Mouse (Mus musculus) limb, embryonic 14.5 days (tissue): ENCODE measurements around the gene Svop. TPM values are rescaled to one million over a fixed set of nuclear protein-coding genes. Genes with fewer than 3 reads are reported as not detected.
A peak's percentile ranks its signal among the peaks of the same experiment; 100 is the strongest.

Experiments used
- ATAC-seq: fragments of 200-750 bp; cut with Nextera tagmentation; 2 replicates; pipeline ENCODE4 v1.8.0; 2017; ENCODE audit warnings: low read depth, moderate number of reproducible peaks, moderate TSS enrichment; ENCODE audit not compliant: low FRiP score
- DNase-seq: peaks from one replicate; pipeline ENCODE4 v3.0.0-alpha.2; 2015; ENCODE audit warnings: low spot score
- H3K27ac ChIP-seq: fragments of 300-500 bp; sonication (generic); replicated peaks from 2 replicates; pipeline ENCODE4 v1.5.1; 2014; ENCODE audit warnings: low read depth, mild to moderate bottlenecking, low read length, moderate library complexity, mixed read lengths
- H3K27me3 ChIP-seq: fragments of 300-500 bp; sonication (generic); 2 replicates; pipeline ENCODE4 v1.6.1; 2014; ENCODE audit warnings: low read length, mixed read lengths; ENCODE audit not compliant: control insufficient read depth, insufficient read depth
- H3K36me3 ChIP-seq: fragments of 300-500 bp; sonication (generic); 2 replicates; pipeline ENCODE4 v1.6.1; 2014; ENCODE audit warnings: mild to moderate bottlenecking, low read length, moderate library complexity, mixed read lengths; ENCODE audit not compliant: control insufficient read depth, insufficient read depth
- H3K4me1 ChIP-seq: fragments of 300-500 bp; sonication (generic); 2 replicates; pipeline ENCODE4 v1.6.1; 2014; ENCODE audit warnings: antibody characterized with exemption, low read length, mixed read lengths; ENCODE audit not compliant: control insufficient read depth, insufficient read depth
- H3K4me2 ChIP-seq: fragments of 300-500 bp; sonication (generic); replicated peaks from 2 replicates; pipeline ENCODE4 v1.6.1; 2014; ENCODE audit warnings: low read depth, mild to moderate bottlenecking, low read length, moderate library complexity; ENCODE audit not compliant: severe bottlenecking
- H3K4me3 ChIP-seq: fragments of 300-500 bp; sonication (generic); replicated peaks from 2 replicates; pipeline ENCODE4 v1.5.1; 2014; ENCODE audit warnings: low read length
- H3K9ac ChIP-seq: fragments of 300-500 bp; sonication (generic); 2 replicates; pipeline ENCODE4 v1.6.1; 2014; ENCODE audit warnings: mild to moderate bottlenecking, low read depth, low read length, moderate library complexity; ENCODE audit not compliant: severe bottlenecking
- H3K9me3 ChIP-seq: fragments of 300-500 bp; sonication (generic); 2 replicates; pipeline ENCODE4 v1.6.1; 2016; ENCODE audit warnings: low read length; ENCODE audit not compliant: control insufficient read depth
- POLR2A ChIP-seq: fragments of 200-500 bp; IDR thresholded peaks from 2 replicates; pipeline ENCODE4 v1.8.0; 2012; ENCODE audit warnings: inconsistent platforms, mild to moderate bottlenecking, moderate library complexity, borderline replicate concordance; ENCODE audit not compliant: insufficient read depth, insufficient read length; ENCODE audit errors: extremely low read depth
- whole genome bisulfite sequencing: fragments of 180-500 bp; shearing (Covaris S2); extraction: QIAGEN DNeasy Blood & Tissue Kit; methylation state at CpG from one replicate; pipeline ENCODE4 v1.1.7; 2014; 5-methylcytosine and 5-hydroxymethylcytosine counted together
- polyA plus RNA-seq, 2 experiments: library from polyadenylated mRNA; depleted of rRNA in 1 of 2; stranded (reverse) in 1 of 2; unstranded in 1 of 2; fragments of >200 nt; fragmentation: Nextera tagmentation in 1 of 2; extraction: Ambion mirVana in 1 of 2; gene quantifications; 2 replicates each; pipeline versions ENCODE4 v1.2.1 to v1.2.3; 2012 to 2014

Svop gene
- polyA plus RNA-seq (2012; rRNA removed) = 0.10 and 0.21 TPM in 2 replicates
- 0.11 TPM in 1 of 2 replicates, not detected in the other for polyA plus RNA-seq (2014; fragmentation: Nextera tagmentation; extraction: Ambion mirVana)

DNA sequence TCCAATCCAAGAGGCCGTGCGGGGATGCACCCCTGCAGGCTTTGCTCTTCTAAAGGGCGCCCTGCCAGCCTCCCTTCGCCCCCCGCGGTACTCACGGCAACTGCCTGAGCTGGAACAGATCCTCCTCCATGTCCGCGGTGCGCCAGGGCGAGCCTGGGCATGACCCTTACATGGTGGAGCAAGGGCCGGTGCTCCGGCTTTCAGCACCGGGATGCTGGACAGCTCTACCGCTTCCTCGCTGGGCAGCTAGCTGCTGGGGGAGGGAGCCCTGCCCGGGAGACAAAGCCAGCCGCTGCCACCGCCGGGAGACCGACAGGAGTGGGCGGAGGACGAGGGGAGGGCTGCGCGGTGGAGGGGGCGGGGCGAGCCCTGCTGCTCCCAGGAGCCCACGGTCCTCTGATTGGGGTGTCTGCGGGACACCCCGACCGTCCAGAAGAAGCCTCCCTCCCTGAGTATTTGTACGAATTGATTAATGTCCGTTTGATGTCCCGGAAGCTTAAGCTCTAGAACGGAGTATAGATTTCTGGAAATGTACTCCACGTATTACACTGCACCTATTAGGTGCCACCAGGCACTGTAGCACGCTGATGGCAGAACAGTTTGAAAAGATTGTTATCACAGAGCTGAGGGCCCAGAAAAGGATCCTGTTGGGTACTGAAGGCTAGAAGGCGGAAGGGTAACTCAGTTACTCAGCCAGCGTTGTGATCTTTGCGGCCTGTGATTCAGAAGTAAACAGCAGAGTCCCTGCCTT is at the start of gene Svop:
TSS of gene Svop (minus strand) at position 514 of the 751 bp plus-strand sequence.
- Histone ChIP-seq H3K4me1 (no peaks in the 10 kb centered on the region), H3K4me3 (peak within 1 kb of the TSS; percentile 14; the same call in 1 of the 2 replicates), H3K9ac (no peak within 1 kb of the TSS), H3K27me3 (no peaks in the 10 kb centered on the region), H3K9me3 (no peaks in the 10 kb centered on the region), H3K4me2 (peak within 1 kb of the TSS; percentile 39), H3K27ac (no peak within 1 kb of the TSS), H3K36me3 (no peaks in the 10 kb centered on the region)
- ATAC-seq (0 out of 2 replicates have a peak, but pooled peaks have one; percentile 26), DNase-seq (peak; percentile 67)
- TF ChIP-seq POLR2A = no peak
- WGBS = 2% methylated on average over 33 of the region's 40 CpGs

DNA sequence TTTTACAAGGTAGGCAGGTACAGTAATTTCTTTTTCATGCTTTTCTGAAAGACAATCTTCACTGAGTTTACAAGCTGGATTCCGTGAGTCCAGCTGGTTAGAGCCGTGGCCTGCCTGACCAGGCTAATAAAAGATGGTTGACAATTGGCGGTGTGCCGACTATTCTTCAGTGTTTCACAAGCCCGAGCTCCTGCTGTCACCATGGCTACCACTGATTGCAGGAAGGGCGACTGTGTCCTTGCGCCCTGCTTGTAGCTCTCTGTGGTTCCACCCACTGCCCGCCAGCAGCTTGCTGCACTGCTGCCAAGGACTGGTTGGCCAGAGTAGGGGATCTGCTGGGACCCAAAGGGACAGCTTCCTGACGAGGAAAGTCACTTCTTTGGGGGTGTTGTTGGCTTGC is 47.8 kb upstream of the Svop start:
- H3K27me3 ChIP-seq = no peaks in the 10 kb centered on the region
- ATAC-seq = peak; percentile 47; the same call in 1 of the 2 replicates
- no peak overlapping the region for H3K4me2 ChIP-seq
- H3K4me1 ChIP-seq = peaks cover 22% of the 10 kb centered on the region; the same call in 1 of the 2 replicates
- no peaks in the 10 kb centered on the region for H3K9me3 ChIP-seq
- H3K4me3 ChIP-seq = no peak overlapping the region
- peak overlapping the region; percentile 33; the same call in 1 of the 2 replicates for H3K27ac ChIP-seq
- DNase-seq = peak; percentile 64
- WGBS = 46% methylated on average over 9 of the region's 9 CpGs
- H3K36me3 ChIP-seq = peaks cover 21% of the 10 kb centered on the region; the same call in 1 of the 2 replicates
- no peak for TF ChIP-seq POLR2A
- H3K9ac ChIP-seq = no peak overlapping the region

DNA sequence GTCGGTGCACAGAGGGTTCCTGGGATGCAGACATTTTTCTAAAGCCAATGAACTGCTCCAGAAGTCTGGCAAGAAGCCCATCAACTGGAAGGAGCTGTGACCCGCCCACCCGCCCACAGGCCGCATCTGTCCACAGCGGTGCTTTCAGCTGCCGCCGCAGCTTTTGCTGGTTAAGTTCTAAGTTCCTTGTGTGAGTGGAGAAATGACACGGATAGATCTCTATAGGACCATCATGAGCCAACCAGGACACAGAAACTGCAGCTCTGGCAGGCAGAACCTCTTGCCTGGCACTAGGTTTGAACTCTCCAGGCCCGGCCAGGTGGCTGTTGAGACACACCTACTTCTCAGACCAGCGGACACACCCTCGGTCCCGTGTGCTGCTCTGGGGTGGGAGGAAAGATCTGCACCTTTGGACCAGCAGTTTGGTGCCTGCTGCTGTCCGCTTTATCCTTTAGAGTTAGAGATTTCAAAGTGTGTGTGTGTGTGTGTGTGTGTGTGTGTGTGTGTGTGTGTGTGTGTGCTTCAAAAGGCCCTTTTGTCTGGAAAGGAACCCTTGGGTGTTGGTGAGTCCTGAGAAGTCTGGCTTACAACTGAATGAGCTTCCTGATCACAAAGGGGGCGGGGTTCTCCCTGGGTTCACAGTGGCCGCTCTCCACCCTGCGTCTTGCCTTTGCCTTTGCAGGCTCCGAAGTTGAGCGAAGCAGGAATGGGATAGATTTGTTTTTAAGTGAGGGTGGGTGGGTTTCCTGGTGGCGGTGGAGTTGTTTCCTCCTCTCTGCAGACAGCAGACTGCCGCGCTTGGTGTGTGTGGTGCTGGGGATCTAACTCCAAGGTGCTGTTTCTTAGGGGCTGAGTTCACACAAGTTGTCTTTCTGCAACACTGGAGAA is 47.2 kb upstream of the Svop start:
- no peak for TF ChIP-seq POLR2A
- Histone ChIP-seq H3K4me3 (no peak overlapping the region), H3K27me3 (no peaks in the 10 kb centered on the region), H3K27ac (peak overlapping the region; percentile 33; the same call in 1 of the 2 replicates), H3K36me3 (peaks cover 25% of the 10 kb centered on the region), H3K9me3 (no peaks in the 10 kb centered on the region), H3K4me2 (no peak overlapping the region), H3K9ac (no peak overlapping the region), H3K4me1 (peaks cover 21% of the 10 kb centered on the region)
- no peak for ATAC-seq
- WGBS = 60% methylated on average over 19 of the region's 21 CpGs
- no peak for DNase-seq

DNA sequence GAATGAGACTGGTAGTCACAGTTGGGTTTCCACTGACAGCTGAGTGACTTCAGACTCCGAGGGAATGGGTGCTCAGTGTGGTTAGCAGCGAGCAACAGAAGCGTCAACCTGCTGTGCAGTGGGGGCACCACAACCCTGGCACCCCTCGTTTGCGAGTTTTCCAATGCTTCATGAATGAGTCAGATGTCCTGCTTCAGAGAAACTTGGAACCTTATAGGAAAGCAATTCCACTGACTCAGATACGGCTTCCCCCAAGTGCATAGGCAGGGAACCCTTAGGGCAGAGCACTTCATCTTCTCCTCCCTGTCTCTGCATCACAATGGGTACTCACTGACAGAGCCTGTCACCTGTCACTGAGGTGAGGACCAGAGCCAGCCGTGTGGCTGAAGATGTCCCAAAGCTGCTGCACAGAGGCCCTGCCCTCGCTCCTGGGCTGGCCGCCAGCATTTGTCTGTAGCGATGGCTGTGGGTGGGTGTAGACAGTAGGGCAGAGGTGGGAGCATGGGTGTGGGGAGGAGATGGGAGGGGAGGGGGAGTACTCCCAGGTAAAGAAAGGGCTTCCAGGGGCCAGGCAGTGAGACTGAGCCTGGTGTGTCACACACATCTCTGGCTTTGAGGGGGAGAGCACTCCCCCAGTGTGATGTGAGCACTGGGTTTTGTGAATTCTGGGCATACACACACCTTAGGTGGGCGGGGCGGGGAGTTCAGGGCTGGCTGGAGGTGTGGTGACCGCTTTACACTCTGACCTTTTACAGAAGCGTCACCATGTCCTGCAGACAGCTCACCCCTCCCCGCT is 46.3 kb upstream of the Svop start:
- no peak for TF ChIP-seq POLR2A
- peaks cover 19% of the 10 kb centered on the region for H3K4me1 ChIP-seq
- H3K9ac ChIP-seq = no peak overlapping the region
- no peak overlapping the region for H3K27ac ChIP-seq
- H3K36me3 ChIP-seq = peaks cover 25% of the 10 kb centered on the region
- WGBS = 82% methylated on average over 15 of the region's 15 CpGs
- no peak overlapping the region for H3K4me2 ChIP-seq
- no peaks in the 10 kb centered on the region for H3K9me3 ChIP-seq
- ATAC-seq (no peak), DNase-seq (no peak)
- no peaks in the 10 kb centered on the region for H3K27me3 ChIP-seq
- no peak overlapping the region for H3K4me3 ChIP-seq
